Mouse (Mus musculus) embryonic fibroblast, embryonic 13.5 days (primary cell): ENCODE measurements around the gene Prrc2a. TPM values are rescaled to one million over a fixed set of nuclear protein-coding genes. Genes with fewer than 3 reads are reported as not detected.

ENCODE experiments used
- H3K27ac ChIP-seq: 2 replicates; pipeline ENCODE4 v1.5.1; 2012; ENCODE audit warnings: low read length, control low read depth, inconsistent platforms; ENCODE audit not compliant: insufficient read depth
- H3K4me1 ChIP-seq: 2 replicates; pipeline ENCODE4 v1.6.1; 2011; ENCODE audit warnings: low read length; ENCODE audit not compliant: control insufficient read depth, insufficient read depth
- H3K4me3 ChIP-seq: 2 replicates; pipeline ENCODE4 v1.5.1; 2011; ENCODE audit warnings: mild to moderate bottlenecking, control low read depth, low read length; ENCODE audit not compliant: insufficient read depth
- CTCF ChIP-seq: IDR thresholded peaks from 2 replicates; pipeline ENCODE4 v1.5.1; 2011; ENCODE audit warnings: mild to moderate bottlenecking, control low read depth, low read length, moderate library complexity, borderline replicate concordance; ENCODE audit not compliant: insufficient read depth
- POLR2A ChIP-seq: IDR thresholded peaks from 2 replicates; pipeline ENCODE4 v1.6.1; 2011; ENCODE audit warnings: low read depth, mild to moderate bottlenecking, control low read depth, low read length, moderate library complexity
- polyA plus RNA-seq: library from polyadenylated mRNA; stranded (reverse); fragments of >200 nt; gene quantifications from 2 replicates; pipeline ENCODE4 v1.2.4, GENCODE M21; 2011; ENCODE audit warnings: low read depth; ENCODE audit not compliant: missing spikeins, insufficient read length

Prrc2a gene
- polyA plus RNA-seq, 1 experiment: 174 TPM

GRCm38 (mm10) chr17:35175382-35175781 is 10.7 kb upstream of the Prrc2a start:
- no peak overlapping the region for H3K4me3 ChIP-seq
- no peak overlapping the region for H3K27ac ChIP-seq
- H3K4me1 ChIP-seq: peaks cover 3% of the 10 kb centered on the region; the same call in 1 of the 2 replicates
- TF ChIP-seq POLR2A: no peak
- TF ChIP-seq CTCF: no peak

- H3K27ac ChIP-seq: no peak overlapping the region
- H3K4me1 ChIP-seq: peaks cover 3% of the 10 kb centered on the region; the same call in 1 of the 2 replicates
- TF ChIP-seq POLR2A (no peak), CTCF (no peak)
- H3K4me3 ChIP-seq: no peak overlapping the region
These were observed 9.7 kb upstream of the Prrc2a start for GRCm38 (mm10) chr17:35174201-35174977.

GRCm38 (mm10) chr17:35173329-35173728 is 8.6 kb upstream of the Prrc2a start:
- Histone ChIP-seq H3K27ac (no peak overlapping the region), H3K4me3 (no peak overlapping the region), H3K4me1 (peaks cover 3% of the 10 kb centered on the region; the same call in 1 of the 2 replicates)
- TF ChIP-seq CTCF: no peak
- TF ChIP-seq POLR2A: no peak

- TF ChIP-seq POLR2A (no peak), CTCF (no peak)
- Histone ChIP-seq H3K4me3 (no peak overlapping the region), H3K4me1 (peaks cover 3% of the 10 kb centered on the region; the same call in 1 of the 2 replicates), H3K27ac (no peak overlapping the region)
These were observed 7.9 kb upstream of the Prrc2a start for GRCm38 (mm10) chr17:35172445-35173234.

- TF ChIP-seq CTCF: no peak
- Histone ChIP-seq H3K27ac (no peak overlapping the region), H3K4me1 (no peaks in the 10 kb centered on the region), H3K4me3 (no peak overlapping the region)
These were observed 4.0 kb upstream of the Prrc2a start for GRCm38 (mm10) chr17:35168541-35169207.

GRCm38 (mm10) chr17:35167794-35168193 is 3.1 kb upstream of the Prrc2a start:
- TF ChIP-seq POLR2A: no peak
- TF ChIP-seq CTCF: no peak
- H3K4me1 ChIP-seq: no peaks in the 10 kb centered on the region

GRCm38 (mm10) chr17:35166352-35167035 is 1.8 kb upstream of the Prrc2a start:
- Histone ChIP-seq H3K4me3 (no peak overlapping the region), H3K27ac (no peak overlapping the region), H3K4me1 (no peaks in the 10 kb centered on the region)
- no peak for TF ChIP-seq POLR2A
- no peak for TF ChIP-seq CTCF

More at GRCm38 (mm10) chr17:35167794-35168193, 3.1 kb upstream of the Prrc2a start:
- no peak overlapping the region for H3K27ac ChIP-seq
- no peak overlapping the region for H3K4me3 ChIP-seq

GRCm38 (mm10) chr17:35165451-35166155 is 906 bp upstream of the Prrc2a start:
- TF ChIP-seq POLR2A (no peak), CTCF (no peak)
- Histone ChIP-seq H3K4me3 (peak overlapping the region; percentile 44), H3K27ac (peak overlapping the region; percentile 96), H3K4me1 (no peaks in the 10 kb centered on the region)

- TF ChIP-seq POLR2A: no peak
- TF ChIP-seq CTCF: no peak
- H3K27ac ChIP-seq: peak overlapping the region; percentile 51
- no peaks in the 10 kb centered on the region for H3K4me1 ChIP-seq
- H3K4me3 ChIP-seq: peak overlapping the region; percentile 100
These were observed 504 bp downstream of the Prrc2a start for GRCm38 (mm10) chr17:35164218-35164567.
